Mouse (Mus musculus): ENCODE data around the gene Gsdmc4. TPM values are rescaled to one million over a fixed set of nuclear protein-coding genes. Genes with fewer than 3 reads are reported as not detected.

The Gsdmc4 gene
- polyA plus RNA-seq (2014; fragmentation: Illumina TruSeq; extraction: RNeasy Lipid Tissue Mini Kit (QIAGEN cat#74804); ENCODE audit: insufficient read depth, low read depth, low replicate concordance): 0.11 TPM

GRCm38 (mm10) chr15:63912197-63912596 lies at the start of gene Gsdmc4:
Gene Gsdmc4, minus strand, starts transcription at chr15:63912297.

GRCm38 (mm10) chr15:63878458-63878857 lies 33.6 kb downstream of the Gsdmc4 start, which contains the start of gene Gsdmc3:
Gene Gsdmc3, minus strand, starts transcription at chr15:63878558.

Other genes starting within 250 kb of the Gsdmc4 start
- not detected for gene Gsdmc2, start 67.1 kb downstream of the Gsdmc4 start, polyA plus RNA-seq (2014; fragmentation: Illumina TruSeq; extraction: RNeasy Lipid Tissue Mini Kit (QIAGEN cat#74804); ENCODE audit: insufficient read depth, low read depth, low replicate concordance)
- not detected for gene Gsdmc3, start 33.7 kb downstream of the Gsdmc4 start, polyA plus RNA-seq (2014; fragmentation: Illumina TruSeq; extraction: RNeasy Lipid Tissue Mini Kit (QIAGEN cat#74804); ENCODE audit: insufficient read depth, low read depth, low replicate concordance)
- gene Fam49b, start 148.2 kb upstream of the Gsdmc4 start, polyA plus RNA-seq (2014; fragmentation: Illumina TruSeq; extraction: RNeasy Lipid Tissue Mini Kit (QIAGEN cat#74804); ENCODE audit: insufficient read depth, low read depth, low replicate concordance): 44.5 TPM

Data from lung, adult 10 weeks (tissue).